Mouse (Mus musculus): ENCODE data around the gene Spdye4a.

Spdye4a gene

GRCm38 (mm10) chr5:143226790-143227189, at the start of gene Spdye4a:
Gene Spdye4a (minus strand): TSS chr5:143226890.
- in situ Hi-C loops (cut with MboI; ENCODE audit: unreplicated experiment in 2 of 2): no loop called here

DNA sequence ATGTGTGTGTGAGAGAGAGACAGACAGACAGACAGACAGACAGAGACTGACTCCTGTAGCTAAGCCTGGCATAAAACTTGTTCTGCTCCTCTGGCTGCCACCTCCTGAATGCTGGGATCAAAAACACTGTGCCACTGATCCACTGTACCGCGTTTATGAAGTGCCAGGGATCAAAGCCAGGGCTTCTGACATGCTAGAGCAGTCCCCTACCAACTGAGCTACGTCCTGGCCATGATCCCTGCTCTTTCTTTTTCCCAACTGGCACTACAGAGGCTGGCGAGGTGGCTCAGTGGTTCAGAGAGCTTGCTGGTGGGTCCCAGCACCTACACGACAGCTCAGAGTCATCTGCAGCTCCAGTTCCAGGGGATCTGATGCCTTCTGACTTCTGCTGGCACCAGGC, 49.1 kb upstream of the Spdye4a start:
- in situ Hi-C loops (cut with MboI; ENCODE audit: unreplicated experiment in 2 of 2): no loop called here

DNA sequence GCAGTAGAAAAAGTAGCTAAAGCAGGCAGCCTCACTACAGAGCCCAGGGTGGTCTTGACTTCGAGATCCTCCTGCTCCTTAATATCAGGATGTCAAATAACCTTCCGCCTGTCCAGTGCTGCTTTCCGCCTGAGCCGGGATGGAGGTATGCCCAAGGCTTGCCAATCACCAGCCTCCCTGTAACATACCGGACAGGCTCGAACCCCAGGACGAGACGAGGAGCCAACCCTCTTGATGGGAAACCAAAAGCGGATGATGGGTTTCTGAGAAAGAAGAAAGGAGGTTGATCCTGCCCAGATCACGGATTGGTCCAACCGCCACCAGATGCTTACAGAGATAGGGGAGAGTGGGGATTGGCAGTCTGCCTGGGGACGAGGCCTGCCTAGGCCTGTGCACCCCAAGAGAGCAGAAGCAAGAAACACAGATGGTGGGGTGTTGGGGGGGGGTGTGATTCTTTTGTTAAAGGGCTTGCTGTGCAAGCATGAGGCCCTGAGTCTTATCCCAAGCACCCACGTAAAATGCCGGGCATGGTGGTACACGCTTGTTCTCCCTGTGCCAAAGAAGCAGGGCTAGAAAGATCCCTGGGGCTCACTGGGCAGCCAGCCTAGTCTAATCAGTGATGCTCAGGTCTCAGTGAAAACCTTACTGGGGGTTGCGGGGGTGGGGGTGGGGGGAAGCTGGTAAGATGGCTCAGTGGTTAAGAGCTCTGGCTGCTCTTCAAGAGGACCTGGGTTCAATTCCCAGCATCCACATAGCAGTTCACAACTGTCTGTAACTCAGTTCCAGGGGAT, 46.0 kb upstream of the Spdye4a start:
- in situ Hi-C loops (cut with MboI; ENCODE audit: unreplicated experiment in 2 of 2): no loop called here

GRCm38 (mm10) chr5:143272108-143272507, 45.4 kb upstream of the Spdye4a start:
- in situ Hi-C loops (cut with MboI; ENCODE audit: unreplicated experiment in 2 of 2): no loop called here

DNA sequence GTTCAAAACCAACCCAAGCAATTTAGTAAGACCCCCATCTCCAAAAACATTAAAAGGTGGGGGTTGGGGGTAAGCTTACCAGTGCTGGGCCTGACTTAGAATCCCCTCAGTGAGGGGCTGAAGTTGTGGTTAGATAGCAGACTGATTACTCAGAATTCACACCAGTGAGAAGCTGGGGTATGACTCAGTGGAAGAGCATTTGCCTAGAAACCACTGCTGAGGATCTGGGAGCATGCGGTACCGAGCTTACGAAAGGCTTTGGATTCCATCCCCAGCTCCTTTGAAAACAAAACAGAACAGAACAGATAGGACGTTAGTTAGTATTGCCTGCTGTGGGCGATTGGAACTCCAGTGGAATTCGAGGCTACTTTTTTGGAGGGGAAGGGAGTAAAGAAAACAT, 45.0 kb upstream of the Spdye4a start:
- in situ Hi-C loops (cut with MboI; ENCODE audit: unreplicated experiment in 2 of 2): no loop called here

DNA sequence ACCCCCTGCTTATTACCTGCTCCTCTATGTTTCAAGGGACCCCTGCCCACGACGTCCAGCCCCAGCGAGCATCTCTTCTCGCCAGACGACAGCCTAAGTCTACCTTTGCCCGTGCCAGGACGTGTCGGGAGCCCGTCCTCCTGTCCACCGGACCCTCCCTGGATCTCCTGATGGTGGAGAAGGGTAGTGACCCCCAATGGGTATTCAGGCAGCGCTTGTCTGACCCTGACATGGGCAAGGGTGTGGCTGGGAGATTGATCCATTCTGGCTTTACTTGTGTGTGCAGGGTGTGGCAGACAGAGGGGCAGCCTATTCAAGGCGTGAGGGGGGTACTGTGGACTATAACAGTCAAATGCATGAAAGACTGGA, 43.4 kb upstream of the Spdye4a start:
- in situ Hi-C loops (cut with MboI; ENCODE audit: unreplicated experiment in 2 of 2): no loop called here

DNA sequence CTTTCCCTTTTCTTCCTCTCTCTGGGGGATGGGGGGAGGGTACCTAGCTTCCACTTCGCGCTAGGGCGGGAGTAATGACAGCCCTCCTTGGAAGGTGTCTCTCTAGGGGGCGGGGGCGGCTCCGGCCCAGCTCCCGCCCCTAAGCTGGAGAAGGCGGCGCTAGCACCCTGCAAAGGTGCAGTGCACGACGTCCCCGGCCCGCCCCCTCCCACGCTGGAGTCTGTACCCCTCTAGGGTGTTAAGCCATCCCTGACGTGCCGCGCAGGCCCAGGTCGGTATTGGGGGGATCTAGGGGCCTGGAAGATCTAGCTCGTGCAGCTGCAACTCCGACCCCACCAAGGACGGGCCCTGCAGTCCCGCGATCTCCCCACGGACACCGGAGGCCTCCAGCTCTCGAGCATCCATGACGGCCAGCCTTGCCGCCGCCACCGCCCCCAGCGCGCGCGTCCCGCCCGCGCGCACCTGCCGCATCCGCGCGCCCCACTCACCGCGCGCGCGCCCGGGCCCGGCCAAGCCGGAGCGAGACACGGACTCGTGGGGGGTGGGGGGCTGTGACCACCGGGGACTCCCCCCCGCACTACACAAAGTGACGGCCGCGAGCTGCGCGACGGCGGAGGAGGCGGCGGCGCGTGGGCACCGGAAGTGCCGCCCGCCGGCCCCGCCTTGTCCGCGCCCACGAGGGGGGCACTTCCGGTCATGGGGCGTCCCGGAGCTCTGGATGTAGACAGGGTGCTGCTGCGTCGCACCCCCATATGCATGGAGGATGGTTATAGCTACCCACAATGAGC, 42.9 kb upstream of the Spdye4a start, which contains the start of gene Zfp316:
TSS of gene Zfp316 (minus strand) at position 660 of the 788 bp plus-strand sequence.
- in situ Hi-C loops (cut with MboI; ENCODE audit: unreplicated experiment in 2 of 2): no loop called here

GRCm38 (mm10) chr5:143268985-143269362, 42.3 kb upstream of the Spdye4a start:
- in situ Hi-C loops (cut with MboI; ENCODE audit: unreplicated experiment in 2 of 2): no loop called here

GRCm38 (mm10) chr5:143266794-143267193, 40.1 kb upstream of the Spdye4a start:
- in situ Hi-C loops (cut with MboI; ENCODE audit: unreplicated experiment in 2 of 2): no loop called here

DNA sequence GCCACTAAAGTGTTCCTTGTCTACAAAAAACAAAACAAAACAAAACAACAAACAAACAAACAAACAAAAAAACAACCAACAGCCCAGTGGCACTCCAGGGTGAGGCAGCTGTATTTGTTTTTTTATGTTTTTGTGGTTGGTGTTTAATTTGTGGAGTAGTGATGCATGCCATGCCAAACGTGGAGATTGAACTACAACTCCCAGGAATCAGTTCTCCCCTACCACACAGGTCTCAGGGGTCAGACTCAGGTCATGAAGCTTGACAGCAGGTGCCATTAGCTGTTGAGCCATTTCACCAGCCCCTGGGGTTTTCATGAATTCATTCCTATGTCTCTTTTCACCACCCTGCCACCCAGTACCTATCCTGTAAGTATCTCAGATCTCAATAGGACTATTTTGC, 38.7 kb upstream of the Spdye4a start:
- in situ Hi-C loops (cut with MboI; ENCODE audit: unreplicated experiment in 2 of 2): no loop called here

DNA sequence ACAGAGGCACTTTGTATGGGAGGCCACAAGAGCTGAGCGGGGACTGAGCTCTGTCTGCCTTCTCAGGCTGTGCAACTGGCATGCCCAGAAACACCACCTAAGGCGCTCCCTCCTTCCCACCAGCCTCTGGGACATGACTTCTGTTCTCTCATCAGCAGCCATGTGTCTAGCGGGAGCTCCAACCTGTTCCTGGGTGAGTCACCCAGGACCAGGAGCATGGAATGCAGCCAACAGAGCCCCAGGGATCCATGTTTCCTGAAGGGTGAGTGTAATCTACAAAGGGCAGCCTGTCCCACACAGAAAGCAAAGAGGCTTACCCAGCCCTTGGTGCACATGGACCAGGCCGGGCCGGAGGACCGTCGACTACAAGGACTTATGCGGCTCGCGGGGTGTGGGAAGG, 38.0 kb upstream of the Spdye4a start:
- in situ Hi-C loops (cut with MboI; ENCODE audit: unreplicated experiment in 2 of 2): no loop called here

- in situ Hi-C loops (cut with MboI; ENCODE audit: unreplicated experiment in 2 of 2): no loop called here
Measured at GRCm38 (mm10) chr5:143261636-143262035, 34.9 kb upstream of the Spdye4a start.

DNA sequence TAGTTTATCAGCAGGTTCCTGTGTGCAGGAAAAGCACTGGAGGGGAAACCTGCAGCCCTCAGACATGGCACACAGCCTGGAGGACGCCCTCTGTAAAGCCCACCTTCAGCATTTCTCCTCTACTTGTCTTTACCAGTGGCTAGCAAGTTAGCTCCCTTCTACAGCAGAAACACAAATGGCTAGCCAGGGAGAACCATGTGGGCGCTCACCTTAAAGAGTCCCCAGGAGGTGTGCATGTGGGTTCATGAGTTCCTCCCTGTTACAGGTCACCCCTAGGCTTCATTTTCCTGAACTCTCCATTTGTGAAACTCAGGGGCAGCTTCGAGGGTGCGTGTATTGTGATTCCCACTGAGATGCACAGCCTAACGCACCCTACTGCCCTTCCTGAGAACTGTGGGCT, 29.1 kb upstream of the Spdye4a start:
- in situ Hi-C loops (cut with MboI; ENCODE audit: unreplicated experiment in 2 of 2): no loop called here

GRCm38 (mm10) chr5:143255131-143255519, 28.4 kb upstream of the Spdye4a start:
- in situ Hi-C loops (cut with MboI; ENCODE audit: unreplicated experiment in 2 of 2): no loop called here

GRCm38 (mm10) chr5:143254487-143255130, 27.9 kb upstream of the Spdye4a start:
- in situ Hi-C loops (cut with MboI; ENCODE audit: unreplicated experiment in 2 of 2): no loop called here

GRCm38 (mm10) chr5:143253881-143254486, 27.3 kb upstream of the Spdye4a start:
- in situ Hi-C loops (cut with MboI; ENCODE audit: unreplicated experiment in 2 of 2): no loop called here

- in situ Hi-C loops (cut with MboI; ENCODE audit: unreplicated experiment in 2 of 2): no loop called here
Measured at GRCm38 (mm10) chr5:143253186-143253880, 26.6 kb upstream of the Spdye4a start.

DNA sequence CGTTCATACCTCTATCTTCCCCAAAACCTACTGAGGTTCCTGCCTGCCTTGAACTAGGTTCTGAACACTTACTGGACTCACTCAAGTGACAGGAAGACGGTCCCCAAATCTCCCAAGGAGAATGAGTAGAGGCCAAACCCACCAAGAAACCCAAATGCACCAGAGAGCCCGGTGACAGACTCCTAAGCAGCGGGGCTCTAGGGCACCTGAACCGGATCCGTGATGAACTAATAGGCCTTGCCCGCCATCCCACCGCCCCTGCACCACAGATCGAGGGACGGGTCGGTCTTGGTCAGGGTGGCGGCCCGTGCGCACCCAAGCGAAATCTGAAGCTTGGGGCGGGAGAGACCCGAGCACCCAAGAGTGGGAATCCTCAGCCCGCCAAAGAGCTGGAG, 26.1 kb upstream of the Spdye4a start:
- in situ Hi-C loops (cut with MboI; ENCODE audit: unreplicated experiment in 2 of 2): no loop called here

DNA sequence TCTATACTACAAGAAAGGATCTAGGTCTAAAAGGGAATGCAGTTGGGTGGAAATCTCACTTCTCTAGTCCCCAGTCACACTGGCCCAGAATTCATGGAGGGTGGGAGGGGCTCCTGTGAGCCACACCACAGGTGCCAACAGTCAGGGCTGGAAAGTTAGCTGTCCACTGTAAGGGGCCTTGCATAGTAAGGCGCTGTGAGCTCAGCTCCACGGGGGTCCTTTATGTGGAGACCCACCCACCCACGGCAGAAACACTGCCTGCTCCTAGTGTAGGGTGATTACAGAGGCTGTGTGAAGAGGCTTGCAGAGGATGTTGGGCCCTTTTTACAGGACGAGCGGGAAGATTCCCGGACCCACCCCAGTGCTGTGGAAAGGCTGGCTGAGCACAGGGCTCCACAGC, 25.3 kb upstream of the Spdye4a start:
- in situ Hi-C loops (cut with MboI; ENCODE audit: unreplicated experiment in 2 of 2): no loop called here

- in situ Hi-C loops (cut with MboI; ENCODE audit: unreplicated experiment in 2 of 2): no loop called here
Measured at GRCm38 (mm10) chr5:143244926-143245325, 18.2 kb upstream of the Spdye4a start.
